Mouse (Mus musculus) heart, adult 2 months (tissue): Measurements from ENCODE around the gene Oscp1.

Experiments
- CTCF ChIP-seq: fragments of 200-600 bp; IDR thresholded peaks from 2 replicates; pipeline ENCODE4 v1.8.1; 2022; ENCODE audit warnings: antibody characterized with exemption, mild to moderate bottlenecking, moderate library complexity
- EP300 ChIP-seq: fragments of 200-500 bp; IDR thresholded peaks from 2 replicates; pipeline ENCODE4 v1.6.1; 2011; ENCODE audit warnings: low read depth, low read length, control low read depth; ENCODE audit not compliant: insufficient read depth
- POLR2A ChIP-seq: fragments of 200-500 bp; IDR thresholded peaks from 2 replicates; pipeline ENCODE4 v1.6.1; 2011; ENCODE audit warnings: mild to moderate bottlenecking, low read depth, low read length, control low read depth; ENCODE audit not compliant: insufficient read depth

DNA sequence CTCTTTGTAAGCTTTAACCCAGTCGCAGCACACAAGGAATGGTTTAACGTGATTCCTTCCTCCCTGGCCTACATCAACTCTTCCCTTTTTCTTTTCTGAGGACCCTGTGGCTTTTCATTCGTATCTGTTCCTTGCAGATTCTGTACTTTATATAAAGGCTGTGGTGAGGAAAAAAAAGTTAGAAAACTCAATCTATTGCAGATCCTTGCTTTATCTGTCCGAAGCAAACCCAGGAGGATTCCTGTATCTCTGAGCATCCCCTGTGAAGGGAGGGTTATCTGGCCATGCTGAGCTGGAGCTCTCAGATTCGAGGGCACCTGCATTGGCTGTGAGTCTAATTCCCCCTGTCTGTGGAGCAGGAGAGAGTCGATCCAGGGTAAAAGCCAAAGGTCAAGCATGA, 10.5 kb downstream of the Oscp1 start:
- TF ChIP-seq POLR2A (no peak), CTCF (no peak), EP300 (no peak)
